Mouse (Mus musculus) embryonic facial prominence, embryonic 14.5 days (tissue): Measurements from ENCODE around the gene Actn1. TPM values are rescaled to one million over a fixed set of nuclear protein-coding genes. Genes with fewer than 3 reads are reported as not detected.

Experiments used
- ATAC-seq: fragments of 200-750 bp; cut with Nextera tagmentation; 2 replicates; pipeline ENCODE4 v1.8.0; 2017; ENCODE audit warnings: low read depth, moderate number of reproducible peaks, moderate TSS enrichment
- DNase-seq: peaks from one replicate; pipeline ENCODE4 v3.0.0-alpha.2; 2015; ENCODE audit warnings: low spot score
- H3K27ac ChIP-seq: fragments of 300-500 bp; sonication (generic); replicated peaks from 2 replicates; pipeline ENCODE4 v1.5.1; 2014; ENCODE audit warnings: low read depth, mild to moderate bottlenecking, low read length, moderate library complexity
- H3K27me3 ChIP-seq: fragments of 300-500 bp; sonication (generic); replicated peaks from 2 replicates; pipeline ENCODE4 v1.6.1; 2014; ENCODE audit warnings: low read length; ENCODE audit not compliant: control insufficient read depth, insufficient read depth
- H3K36me3 ChIP-seq: fragments of 300-500 bp; sonication (generic); 2 replicates; pipeline ENCODE4 v1.6.1; 2014; ENCODE audit warnings: low read length, mixed read lengths; ENCODE audit not compliant: control insufficient read depth, insufficient read depth
- H3K4me1 ChIP-seq: fragments of 300-500 bp; sonication (generic); 2 replicates; pipeline ENCODE4 v1.6.1; 2014; ENCODE audit warnings: antibody characterized with exemption, low read length; ENCODE audit not compliant: control insufficient read depth, insufficient read depth
- H3K4me2 ChIP-seq: fragments of 300-500 bp; sonication (generic); 2 replicates; pipeline ENCODE4 v1.6.1; 2014; ENCODE audit warnings: low read depth, mild to moderate bottlenecking, low read length, moderate library complexity, mixed read lengths
- H3K4me3 ChIP-seq: fragments of 300-500 bp; sonication (generic); 2 replicates; pipeline ENCODE4 v1.5.1; 2014; ENCODE audit warnings: low read depth, mild to moderate bottlenecking, low read length
- H3K9ac ChIP-seq: fragments of 300-500 bp; sonication (generic); 2 replicates; pipeline ENCODE4 v1.6.1; 2014; ENCODE audit warnings: low read depth, mild to moderate bottlenecking, low read length, moderate library complexity, mixed read lengths
- H3K9me3 ChIP-seq: fragments of 300-500 bp; sonication (generic); 2 replicates; pipeline ENCODE4 v1.6.1; 2016; ENCODE audit warnings: low read length; ENCODE audit not compliant: control insufficient read depth
- WGBS: fragments of 180-500 bp; shearing (Covaris S2); extraction: QIAGEN DNeasy Blood & Tissue Kit; methylation state at CpG from one replicate; pipeline ENCODE4 v1.1.7; 2014; 5-methylcytosine and 5-hydroxymethylcytosine counted together
- polyA plus RNA-seq: library from polyadenylated mRNA; unstranded; fragments of >200 nt; fragmentation: Nextera tagmentation; extraction: Ambion mirVana; gene quantifications from 2 replicates; pipeline ENCODE4 v1.2.1, GENCODE M21; 2014

Gene Actn1
- polyA plus RNA-seq, 1 experiment from 2014 or later = 34.6 TPM

DNA sequence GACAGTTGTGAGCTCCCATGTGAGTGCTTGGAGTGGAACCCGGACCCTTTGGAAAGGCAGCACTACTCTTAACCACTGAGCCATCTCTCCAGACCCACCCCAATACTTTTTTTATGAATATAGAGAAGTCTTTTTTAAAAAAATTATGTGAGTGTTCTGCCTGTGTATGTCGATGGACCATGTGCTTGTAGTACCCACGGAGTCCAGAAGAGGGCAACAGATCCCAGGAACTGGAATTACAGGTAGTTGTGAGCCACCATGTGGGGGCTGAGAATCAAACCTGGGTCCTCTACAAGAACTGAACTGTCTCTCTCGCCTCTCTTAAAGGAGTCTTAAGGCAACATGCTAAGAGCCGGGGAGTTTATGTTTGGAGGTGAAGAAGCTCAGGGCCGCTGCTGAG, 108.3 kb downstream of the Actn1 start:
- Histone ChIP-seq H3K9me3 (peaks cover 6% of the 10 kb centered on the region; the same call in 1 of the 2 replicates), H3K36me3 (no peaks in the 10 kb centered on the region), H3K27me3 (no peaks in the 10 kb centered on the region), H3K9ac (no peak overlapping the region), H3K4me3 (no peak overlapping the region), H3K4me1 (no peaks in the 10 kb centered on the region), H3K4me2 (no peak overlapping the region), H3K27ac (no peak overlapping the region)
- ATAC-seq (no peak), DNase-seq (no peak)
- 89% methylated on average over 6 of the region's 6 CpGs for WGBS

DNA sequence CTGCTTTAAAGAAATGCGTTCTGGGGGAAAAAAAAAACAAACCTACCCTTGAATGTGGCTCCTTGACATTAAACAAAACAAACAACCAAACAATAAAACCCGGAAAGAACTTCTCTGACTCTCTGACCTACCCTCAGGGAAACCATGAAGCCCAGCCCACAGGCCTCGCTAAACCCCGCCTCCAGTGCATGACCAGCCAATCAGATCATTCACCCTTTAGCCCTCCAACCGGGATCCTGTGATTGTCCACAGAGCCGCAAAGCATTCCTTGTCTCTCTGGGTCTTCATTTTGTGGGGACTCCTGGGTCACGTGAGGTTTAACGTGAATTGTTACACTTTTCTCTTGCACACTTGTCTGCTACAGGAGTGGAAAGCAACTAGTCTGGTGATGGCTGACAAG, 109.5 kb downstream of the Actn1 start:
- Histone ChIP-seq H3K27me3 (no peaks in the 10 kb centered on the region), H3K4me2 (no peak overlapping the region), H3K27ac (no peak overlapping the region), H3K9ac (no peak overlapping the region), H3K36me3 (no peaks in the 10 kb centered on the region), H3K4me1 (0 out of 2 replicates have a peak, but pooled peaks cover 4% of the 10 kb centered on the region), H3K9me3 (peaks cover 6% of the 10 kb centered on the region; the same call in 1 of the 2 replicates), H3K4me3 (no peak overlapping the region)
- DNase-seq (no peak), ATAC-seq (no peak)
- 25% methylated on average over 8 of the region's 8 CpGs for WGBS

DNA sequence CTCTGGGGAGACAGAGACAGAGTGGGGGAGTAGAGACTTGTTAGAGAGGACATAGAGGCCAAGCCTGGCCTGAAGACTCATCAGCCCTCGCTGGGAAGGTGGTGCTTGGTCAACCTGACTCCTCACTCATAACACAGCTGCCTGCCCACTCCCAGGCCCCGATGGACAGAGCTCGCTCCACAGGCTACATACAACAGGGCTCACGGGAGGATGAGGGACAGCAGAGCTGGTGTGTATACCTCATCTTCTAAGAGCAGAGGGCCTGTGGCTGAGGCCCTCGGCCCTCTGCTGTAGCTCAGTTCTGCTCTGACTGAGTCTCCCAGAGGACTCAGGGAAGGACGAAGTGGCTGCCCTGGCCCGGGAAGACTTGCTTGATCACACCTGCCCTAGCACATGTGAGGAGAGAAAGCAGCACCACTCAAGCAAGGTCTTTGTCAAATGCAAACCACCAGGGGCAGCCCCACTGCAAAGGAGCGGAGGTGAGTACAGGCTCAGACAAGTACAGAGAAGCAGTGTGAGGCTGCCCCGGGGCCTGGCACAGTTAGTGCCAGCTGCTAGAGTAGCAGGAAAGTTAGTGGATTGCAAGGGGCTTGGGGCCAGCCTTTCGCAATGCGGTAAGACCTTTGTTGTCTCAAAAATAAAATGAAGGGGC, 112.5 kb downstream of the Actn1 start:
- Histone ChIP-seq H3K27me3 (no peaks in the 10 kb centered on the region), H3K36me3 (no peaks in the 10 kb centered on the region), H3K9ac (no peak overlapping the region), H3K9me3 (peaks cover 6% of the 10 kb centered on the region; the same call in 1 of the 2 replicates), H3K4me3 (no peak overlapping the region), H3K27ac (no peak overlapping the region), H3K4me1 (0 out of 2 replicates have a peak, but pooled peaks cover 4% of the 10 kb centered on the region), H3K4me2 (no peak overlapping the region)
- WGBS = 69% methylated on average over 10 of the region's 11 CpGs
- DNase-seq (peak; percentile 69), ATAC-seq (peak; percentile 30; the same call in 1 of the 2 replicates)

DNA sequence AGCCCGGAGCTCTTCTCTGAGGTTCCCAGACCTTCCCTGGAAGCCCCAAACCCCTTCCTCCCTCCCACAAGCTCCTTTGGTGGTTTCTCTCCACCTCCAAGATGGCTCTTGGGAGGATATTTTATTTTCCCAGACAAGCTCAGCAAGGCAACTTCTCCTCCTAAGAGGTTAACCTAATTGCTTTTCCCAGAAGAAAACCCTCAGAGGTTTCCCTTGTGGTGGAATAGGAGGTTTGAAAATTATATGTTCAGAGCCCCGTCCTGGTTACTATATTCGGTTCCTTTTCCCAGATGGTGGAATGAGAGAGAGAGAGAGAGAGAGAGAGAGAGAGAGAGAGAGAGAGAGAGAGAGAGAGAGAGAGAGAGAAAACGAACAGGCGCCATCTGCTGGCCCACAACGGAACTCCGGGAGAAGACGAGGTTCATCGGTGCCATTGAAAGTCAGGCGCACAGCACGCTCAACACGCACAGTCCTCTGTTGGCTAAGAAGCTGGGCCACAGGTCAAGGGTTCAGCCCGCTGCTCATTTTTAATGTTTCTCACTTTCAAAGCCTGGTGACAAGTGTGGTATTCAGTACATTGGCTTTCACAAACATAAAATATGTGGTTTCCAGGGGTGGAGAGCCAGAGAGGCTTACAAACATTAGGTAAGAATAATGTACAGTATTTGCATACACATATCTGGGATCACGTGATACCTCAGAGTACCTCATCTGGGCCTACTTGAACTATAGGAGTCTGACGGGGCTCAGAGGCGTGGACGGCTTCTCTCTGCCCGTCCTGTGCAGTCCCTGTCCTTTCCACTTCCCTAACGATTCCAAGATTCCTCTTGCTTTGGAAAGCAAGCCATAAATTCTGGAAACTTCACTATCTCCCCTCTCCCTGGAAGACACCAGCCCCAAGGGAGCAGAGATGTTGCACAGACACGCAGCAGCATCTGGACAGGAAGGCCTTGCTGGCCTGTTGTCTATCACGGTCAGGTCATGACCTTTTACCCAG, 113.6 kb downstream of the Actn1 start:
- 35% methylated on average over 21 of the region's 21 CpGs for WGBS
- H3K4me3 ChIP-seq = no peak overlapping the region
- ATAC-seq = peak; percentile 55

DNA sequence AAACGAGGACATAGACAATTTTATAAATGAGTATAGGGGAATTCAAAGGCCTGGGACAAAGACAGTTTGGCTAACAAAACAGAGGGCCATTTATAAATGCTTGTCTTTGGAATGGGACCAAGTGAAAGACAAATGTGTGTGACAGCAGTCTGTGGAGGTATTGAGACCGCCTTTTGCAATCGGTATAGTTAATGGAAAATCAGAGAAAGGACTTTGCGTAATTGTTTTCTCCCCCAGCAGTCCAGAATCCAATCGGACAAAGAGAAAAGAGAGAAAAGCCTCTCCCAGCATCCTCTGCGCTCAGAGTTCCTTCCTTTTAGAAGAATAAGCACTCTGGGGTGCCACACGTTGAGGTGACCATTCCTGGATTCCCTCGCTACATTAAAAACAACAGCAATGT, 114.8 kb downstream of the Actn1 start:
- Histone ChIP-seq H3K9me3 (no peaks in the 10 kb centered on the region), H3K36me3 (no peaks in the 10 kb centered on the region), H3K27me3 (no peaks in the 10 kb centered on the region), H3K4me1 (peaks cover 10% of the 10 kb centered on the region), H3K9ac (no peak overlapping the region), H3K4me3 (no peak overlapping the region), H3K4me2 (no peak overlapping the region), H3K27ac (no peak overlapping the region)
- ATAC-seq (no peak), DNase-seq (no peak)
- WGBS = 81% methylated on average over 8 of the region's 8 CpGs

More for the DNA sequence above, 113.6 kb downstream of the Actn1 start:
- 0 out of 2 replicates have a peak, but pooled peaks cover 4% of the 10 kb centered on the region for H3K4me1 ChIP-seq
- DNase-seq = peak; percentile 87
- H3K27me3 ChIP-seq = no peaks in the 10 kb centered on the region
- no peaks in the 10 kb centered on the region for H3K36me3 ChIP-seq
- no peak overlapping the region for H3K9ac ChIP-seq
- H3K4me2 ChIP-seq = no peak overlapping the region
- peak overlapping the region; percentile 35; the same call in 1 of the 2 replicates for H3K27ac ChIP-seq
- no peaks in the 10 kb centered on the region for H3K9me3 ChIP-seq

DNA sequence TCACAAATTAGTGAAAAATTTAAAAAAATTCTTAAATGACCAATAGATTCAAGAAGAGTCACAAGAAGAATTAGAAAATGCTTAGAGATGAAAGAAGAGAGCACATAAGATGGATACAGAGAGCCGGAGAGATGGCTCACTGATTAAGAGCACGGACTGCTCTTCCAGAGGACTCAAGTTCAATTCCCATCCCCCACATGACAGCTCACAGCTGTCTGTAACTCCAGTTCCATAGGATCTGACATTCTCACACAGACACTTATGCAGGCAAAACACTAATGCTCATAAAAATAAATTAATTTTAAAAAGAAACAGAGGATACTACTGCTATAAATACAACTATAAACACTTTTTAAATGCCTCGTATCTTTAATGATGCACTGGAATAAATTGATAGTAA, 115.3 kb downstream of the Actn1 start:
- no peak overlapping the region for H3K4me3 ChIP-seq
- H3K9me3 ChIP-seq = no peaks in the 10 kb centered on the region
- H3K27me3 ChIP-seq = no peaks in the 10 kb centered on the region
- H3K4me2 ChIP-seq = no peak overlapping the region
- ATAC-seq (no peak), DNase-seq (no peak)
- no peak overlapping the region for H3K9ac ChIP-seq
- no peak overlapping the region for H3K27ac ChIP-seq
- peaks cover 10% of the 10 kb centered on the region for H3K4me1 ChIP-seq
- 70% methylated on average over 3 of the region's 3 CpGs for WGBS
- H3K36me3 ChIP-seq = no peaks in the 10 kb centered on the region

DNA sequence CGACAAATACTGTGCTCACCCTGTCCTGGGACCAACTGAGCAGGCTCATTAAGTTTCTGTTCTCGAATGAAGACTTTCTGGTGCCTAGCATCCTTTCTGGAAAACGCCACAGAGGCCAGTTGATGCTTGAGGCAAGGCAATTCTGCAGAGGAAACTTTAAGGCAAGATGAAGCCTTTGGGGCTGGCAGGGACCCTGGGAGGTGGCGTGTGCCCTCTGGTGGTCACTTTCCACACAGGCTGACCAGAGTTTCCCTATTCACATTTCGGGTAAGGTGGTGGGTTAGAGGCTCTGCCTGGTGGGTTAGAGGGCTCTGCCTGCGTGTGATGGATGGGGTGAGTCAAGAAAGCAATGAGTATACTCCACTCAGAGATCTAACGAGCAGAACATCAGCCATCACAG, 118.7 kb downstream of the Actn1 start:
- Histone ChIP-seq H3K4me2 (no peak overlapping the region), H3K27me3 (no peaks in the 10 kb centered on the region), H3K36me3 (no peaks in the 10 kb centered on the region), H3K9me3 (no peaks in the 10 kb centered on the region), H3K4me3 (no peak overlapping the region), H3K9ac (no peak overlapping the region), H3K27ac (no peak overlapping the region), H3K4me1 (peaks cover 10% of the 10 kb centered on the region)
- peak; percentile 76 for DNase-seq
- 0 out of 2 replicates have a peak, but pooled peaks have one; percentile 35 for ATAC-seq
- WGBS = 25% methylated on average over 7 of the region's 7 CpGs

DNA sequence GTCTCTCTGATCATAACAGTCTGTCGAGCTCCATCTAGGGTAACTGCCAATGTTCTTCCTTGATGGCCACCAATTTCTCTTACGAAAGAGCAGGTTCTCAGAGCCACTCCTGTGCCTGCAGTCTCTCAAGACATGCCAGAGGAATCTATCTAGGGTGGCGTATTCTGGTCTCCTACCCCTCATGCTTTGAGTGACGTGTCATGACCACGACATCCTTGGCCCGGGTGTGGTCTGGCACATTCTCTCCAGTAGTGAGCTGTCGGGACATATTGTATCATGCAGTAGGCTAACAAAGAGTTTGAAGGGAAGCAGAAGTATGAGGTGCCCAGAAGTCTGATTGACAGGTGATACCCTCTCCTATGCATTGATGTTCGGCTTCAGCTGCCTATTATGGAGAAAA, 119.2 kb downstream of the Actn1 start:
- DNase-seq = no peak
- no peak overlapping the region for H3K27ac ChIP-seq
- ATAC-seq = no peak
- H3K9ac ChIP-seq = no peak overlapping the region
- H3K36me3 ChIP-seq = no peaks in the 10 kb centered on the region
- no peaks in the 10 kb centered on the region for H3K9me3 ChIP-seq
- WGBS = 69% methylated on average over 8 of the region's 8 CpGs
- peaks cover 10% of the 10 kb centered on the region for H3K4me1 ChIP-seq
- H3K4me2 ChIP-seq = no peak overlapping the region
- H3K4me3 ChIP-seq = no peak overlapping the region
- H3K27me3 ChIP-seq = no peaks in the 10 kb centered on the region
